Mouse (Mus musculus): Measurements from ENCODE around the gene Lipc.
A peak's percentile ranks its signal among the peaks of the same experiment; 100 is the strongest.

Lipc gene

DNA sequence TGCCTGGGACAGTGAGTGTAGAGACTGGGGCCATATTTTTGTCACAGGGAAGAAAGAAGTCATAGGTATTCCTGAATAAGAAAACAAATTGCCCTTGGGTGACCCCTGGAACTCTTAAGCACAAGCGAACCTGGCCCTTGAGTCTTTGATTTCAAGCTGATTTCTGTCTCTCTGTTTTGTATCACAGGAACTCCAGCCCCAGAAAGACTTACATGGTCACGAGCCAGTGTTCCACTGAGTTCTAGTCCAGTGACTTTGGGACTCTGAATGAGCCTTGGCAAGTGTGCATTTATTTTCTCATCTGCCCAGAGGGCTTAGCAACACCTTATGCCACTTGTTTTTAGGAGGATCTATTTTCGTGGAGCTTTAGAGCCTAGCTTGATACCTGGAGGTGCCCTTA lies 5.7 kb upstream of the Lipc start:
- DNase-seq (ENCODE audit: low read depth, low spot score) = no peak

DNA sequence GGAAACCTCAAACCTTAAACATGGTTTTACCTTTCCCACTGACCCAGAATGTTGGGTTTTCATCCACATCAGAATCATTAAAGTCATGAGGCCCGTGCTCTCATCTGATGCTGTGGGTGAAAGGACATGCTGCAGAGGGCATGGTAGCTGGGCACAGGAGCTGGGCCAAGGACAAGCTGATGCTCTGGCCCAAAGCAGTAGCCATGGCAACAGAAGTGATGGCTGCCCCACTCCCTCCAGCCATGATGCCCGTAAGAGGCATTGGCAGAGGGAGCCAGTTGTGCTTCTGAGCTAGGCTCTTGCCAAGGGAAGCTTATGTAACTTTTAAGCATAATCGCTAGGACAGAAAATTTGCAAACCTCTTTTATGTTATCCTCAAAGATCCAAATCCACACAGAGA lies 2.2 kb upstream of the Lipc start:
- no peak for DNase-seq (ENCODE audit: low read depth, low spot score)

DNA sequence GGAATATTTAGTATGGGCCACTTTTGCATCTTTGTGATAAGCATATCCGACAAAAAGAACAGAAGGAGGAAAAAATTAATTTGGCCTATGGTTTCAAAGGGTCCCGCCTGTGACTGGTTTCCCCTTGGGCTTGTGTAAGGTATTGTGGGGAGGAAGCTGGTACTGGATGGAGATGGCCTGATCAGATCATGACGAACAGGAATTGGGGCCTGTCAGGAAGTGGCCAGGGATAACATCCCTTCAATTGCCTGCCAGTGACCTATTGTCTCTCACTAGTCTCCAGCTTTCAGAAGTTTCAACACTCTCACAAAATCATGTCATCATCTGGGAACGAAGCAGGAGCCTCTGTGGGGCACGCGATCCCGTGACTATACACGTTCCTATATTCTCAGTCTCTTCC lies 2.7 kb downstream of the Lipc start:
- no peak for DNase-seq (ENCODE audit: low read depth, low spot score)

DNA sequence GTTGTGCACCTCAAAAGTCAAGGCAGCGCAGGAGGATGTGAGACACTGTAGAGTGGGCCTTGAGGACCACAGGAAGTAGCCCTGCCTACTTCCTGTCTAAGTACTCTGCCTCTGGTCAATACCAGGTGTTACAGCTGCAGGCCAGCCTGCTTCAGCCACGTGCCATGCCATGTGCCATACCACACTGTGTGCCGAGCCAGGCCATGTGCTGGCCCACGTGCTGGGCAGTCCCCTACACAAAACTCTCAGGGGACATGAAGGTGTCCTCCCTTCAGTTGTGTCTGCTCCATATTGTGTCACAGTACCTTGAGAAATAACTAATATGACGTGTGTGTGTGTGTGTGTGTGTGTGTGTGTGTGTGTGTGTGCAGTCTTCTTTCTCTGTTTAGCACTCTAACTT lies 4.7 kb downstream of the Lipc start:
- DNase-seq (ENCODE audit: low read depth, low spot score) = peak; percentile 21

DNA sequence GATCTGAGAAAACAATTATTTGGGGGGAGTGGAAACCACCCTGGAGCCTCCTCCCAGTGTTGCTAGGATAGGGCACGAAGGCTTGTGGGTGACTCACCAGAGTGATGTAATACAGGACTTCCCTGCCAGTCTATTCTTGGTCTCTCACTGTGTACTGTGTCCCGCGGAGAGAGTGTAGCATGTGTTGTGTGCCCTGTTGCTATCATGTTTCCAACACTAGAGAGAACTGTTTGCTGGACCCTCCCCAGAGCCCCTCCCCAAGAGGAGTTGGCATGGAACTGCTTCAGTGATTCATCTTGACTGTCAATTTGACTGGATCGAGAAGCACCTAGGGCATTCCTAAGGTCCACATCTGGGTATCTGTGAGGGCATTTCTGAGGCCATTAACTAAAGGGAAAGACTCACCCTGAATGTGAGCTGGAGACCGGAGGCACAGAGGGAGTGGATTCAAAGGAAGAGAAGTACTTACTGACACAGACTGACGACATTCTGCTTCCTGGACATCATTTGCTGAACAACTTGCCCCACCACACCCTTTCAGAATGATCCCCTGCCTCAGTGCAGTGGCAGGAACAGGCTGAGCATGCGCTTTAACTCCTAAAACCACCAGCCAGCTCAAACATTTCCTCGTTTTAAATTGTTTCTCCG lies 9.2 kb downstream of the Lipc start:
- DNase-seq (ENCODE audit: low read depth, low spot score) = peak; percentile 54

DNA sequence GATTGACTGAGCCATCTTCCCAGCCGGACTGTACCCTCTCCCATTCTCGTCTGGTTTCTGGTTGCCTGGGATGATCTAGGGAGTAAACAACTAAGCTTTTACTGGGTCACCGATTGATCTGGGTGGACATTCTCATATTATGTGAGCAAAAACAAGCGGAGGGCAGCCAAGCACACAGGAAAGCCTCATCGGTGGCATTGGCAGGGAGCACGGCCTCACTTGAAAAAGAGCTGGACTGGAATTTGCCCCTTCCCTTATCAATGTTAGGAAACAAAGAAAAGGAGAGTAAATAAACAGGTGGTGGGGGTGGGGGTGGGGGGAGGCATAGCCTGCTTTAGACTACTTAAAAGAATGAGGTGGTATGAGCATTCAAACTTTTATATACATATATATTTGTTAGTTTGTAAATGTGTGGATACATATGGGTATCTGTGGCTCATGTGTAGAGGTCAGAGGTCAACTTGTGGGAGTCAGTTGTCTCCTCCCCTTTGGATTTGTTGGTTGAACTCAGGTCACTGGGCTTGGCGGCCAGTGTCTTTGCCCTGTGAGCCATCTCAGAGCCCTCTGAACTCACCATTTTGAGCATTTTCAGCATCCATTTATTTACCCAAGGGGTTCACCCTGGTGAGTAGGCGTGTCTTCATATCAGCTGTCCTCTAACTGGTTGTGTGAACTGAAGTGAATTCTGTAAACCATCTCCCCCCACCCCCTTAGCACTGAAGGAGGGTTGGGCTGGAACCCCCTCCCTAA lies 12.1 kb downstream of the Lipc start:
- DNase-seq (ENCODE audit: low read depth, low spot score) = no peak

DNA sequence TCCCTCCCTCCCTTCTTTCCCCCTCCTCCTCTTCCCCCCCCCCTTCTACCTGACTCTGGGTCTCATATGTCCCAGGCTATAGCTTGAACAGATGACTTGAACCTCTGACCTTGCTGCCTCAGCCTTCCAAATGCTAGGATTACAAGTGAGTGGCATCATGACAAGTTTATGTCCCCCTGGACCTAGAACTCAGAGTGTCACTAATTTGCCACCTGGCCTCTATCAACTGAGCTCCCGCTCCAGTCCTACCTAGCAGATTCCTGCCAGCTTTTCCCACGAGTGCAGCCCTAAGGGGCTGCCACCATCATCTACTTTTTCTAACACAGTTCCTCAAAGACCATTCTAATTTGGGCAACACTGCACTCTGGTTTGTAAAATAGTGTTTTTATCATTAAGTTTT lies 13.2 kb downstream of the Lipc start:
- no peak for DNase-seq (ENCODE audit: low read depth, low spot score)

DNA sequence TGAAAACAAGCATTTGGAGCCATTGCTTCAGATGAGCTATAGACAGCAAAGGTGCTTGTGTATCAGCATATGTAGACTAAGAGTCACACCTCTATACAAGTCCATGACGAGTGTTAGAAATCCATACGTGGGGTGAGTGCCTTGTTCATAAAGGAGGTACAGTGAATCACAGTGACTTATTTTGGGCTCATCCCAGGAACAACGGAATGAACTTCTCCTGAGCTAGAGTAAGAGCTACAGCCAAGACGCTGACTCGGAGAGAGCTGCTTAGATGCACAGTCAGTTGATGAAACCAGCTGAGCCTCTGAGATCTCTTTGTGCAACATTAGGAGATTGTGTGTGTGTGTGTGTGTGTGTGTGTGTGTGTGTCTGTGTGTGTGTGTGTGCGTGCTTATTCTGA lies 13.9 kb downstream of the Lipc start:
- DNase-seq (ENCODE audit: low read depth, low spot score) = no peak

DNA sequence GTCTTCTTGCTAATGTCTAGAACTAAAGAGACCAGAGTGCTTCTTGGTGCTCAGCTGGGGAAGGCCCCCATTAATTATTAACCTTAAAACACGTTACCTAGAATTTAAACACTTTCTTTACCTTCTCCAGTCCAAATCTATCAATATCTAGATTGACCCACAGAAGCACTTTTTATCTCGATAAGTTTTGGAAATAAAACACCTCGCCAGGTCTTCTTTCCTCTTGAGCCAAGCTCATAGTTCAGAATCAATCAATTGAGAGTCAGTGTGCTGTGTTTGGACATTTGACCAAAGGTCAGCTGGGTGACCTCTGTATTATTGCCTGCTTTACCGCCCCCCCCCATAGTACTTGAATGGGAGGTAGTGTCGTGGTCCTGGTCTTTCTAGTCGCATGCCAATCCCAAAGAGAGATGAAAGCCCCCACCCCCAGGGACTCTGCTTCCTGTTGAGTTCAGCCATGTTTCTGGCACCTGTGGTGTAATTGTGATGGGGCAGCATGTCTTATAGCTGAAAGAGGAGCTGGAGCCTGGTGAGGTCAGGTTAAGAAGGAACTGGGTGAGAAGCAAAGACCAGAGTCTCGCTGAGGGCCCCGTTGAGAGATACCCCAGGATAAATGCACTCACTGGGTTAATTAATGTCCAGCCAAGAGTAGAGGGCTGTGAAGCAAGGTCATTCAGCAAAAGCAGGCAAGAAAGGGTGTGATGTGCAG lies 17.3 kb downstream of the Lipc start:
- DNase-seq (ENCODE audit: low read depth, low spot score) = no peak

DNA sequence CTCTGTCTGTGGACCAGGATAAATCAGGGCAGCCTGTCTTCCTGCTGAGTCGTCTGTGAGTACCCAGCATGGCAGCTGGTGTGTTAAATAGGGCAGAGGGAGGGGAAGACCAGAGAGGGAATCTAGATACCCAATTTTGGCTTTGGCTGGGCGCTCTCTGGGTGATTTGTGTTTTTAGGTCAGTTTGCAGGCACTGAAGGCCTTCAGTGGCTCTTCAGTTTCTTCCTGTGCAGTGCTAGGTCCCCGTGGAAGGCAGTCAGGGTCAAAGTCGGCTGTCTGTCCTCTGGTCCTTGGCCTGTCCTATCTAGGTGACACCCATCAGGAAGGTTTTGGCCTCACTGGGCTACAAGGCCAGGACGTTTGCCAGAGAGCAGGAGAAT lies 21.4 kb downstream of the Lipc start:
- DNase-seq (ENCODE audit: low read depth, low spot score) = no peak

DNA sequence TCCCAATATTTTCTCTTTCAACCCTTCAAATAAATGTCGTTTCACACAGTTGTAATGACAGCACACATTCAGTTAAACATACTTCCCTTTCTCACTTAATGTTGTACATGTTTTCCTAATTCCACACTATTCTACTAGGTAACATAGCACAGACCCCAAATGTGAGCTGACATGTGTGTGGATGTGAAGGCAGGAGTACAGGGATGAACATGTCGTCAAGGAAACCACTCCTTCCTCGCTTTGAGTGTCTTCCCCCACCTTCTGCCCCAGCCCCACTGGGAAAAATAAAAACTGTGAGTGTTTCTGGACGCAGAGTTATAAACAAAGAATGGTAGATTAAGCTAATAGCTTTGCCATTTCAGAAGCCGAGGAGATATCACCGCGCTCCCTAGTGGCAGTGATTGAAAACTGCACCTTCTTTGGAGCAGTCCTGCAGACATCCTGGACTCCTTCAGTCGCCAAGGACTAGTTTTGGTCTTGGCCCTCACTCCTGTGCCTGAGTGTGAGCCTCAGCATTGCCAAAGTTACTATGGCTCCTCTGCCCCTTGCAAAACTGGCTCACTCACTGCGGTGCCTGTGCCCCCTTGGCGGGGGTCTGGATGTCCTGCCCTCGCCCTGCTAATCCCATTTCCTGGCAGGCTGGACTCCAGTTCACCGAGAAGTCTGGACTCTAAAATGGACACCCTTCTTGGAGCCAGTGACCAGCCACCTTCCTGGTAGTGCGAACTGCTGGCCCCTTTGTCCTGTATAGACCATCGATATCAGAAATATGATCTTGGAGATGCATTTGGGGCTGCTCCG lies 22.0 kb downstream of the Lipc start:
- DNase-seq (ENCODE audit: low read depth, low spot score) = no peak

DNA sequence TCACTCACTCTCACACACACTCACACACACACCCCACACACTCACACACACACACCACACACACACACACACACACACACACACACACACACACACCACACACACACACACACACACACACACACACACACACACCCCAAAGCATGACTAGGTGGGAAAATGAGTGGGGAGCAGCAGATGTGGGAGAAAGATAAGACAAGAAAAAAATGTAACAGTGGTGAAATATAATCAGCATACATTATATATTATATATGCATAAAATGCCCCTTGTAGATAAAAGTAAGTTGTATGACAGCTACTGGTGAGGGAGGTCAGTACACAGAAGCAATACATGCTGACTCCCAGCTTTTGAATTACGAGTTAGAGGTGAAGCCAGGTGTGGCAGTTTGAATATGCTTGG lies 23.6 kb downstream of the Lipc start:
- no peak for DNase-seq (ENCODE audit: low read depth, low spot score)

DNA sequence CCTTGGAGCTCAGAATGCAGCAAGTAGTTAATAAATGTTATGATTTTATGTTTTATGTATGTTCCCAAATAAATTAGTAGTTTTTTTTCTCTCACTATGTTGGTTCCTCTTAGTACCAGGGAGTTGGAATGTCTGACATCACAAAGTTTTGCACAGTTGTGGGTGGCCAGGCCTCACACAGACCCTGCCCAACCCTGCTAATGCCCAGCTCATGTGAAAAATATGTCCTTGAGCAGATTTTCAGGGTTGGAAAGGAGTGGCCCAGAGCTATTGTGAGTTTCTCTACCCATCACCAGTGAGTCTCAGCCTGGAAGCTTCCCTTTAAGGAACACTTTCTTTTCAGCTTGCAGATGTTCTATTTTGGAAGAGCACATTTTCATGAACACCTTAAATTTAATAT lies 24.3 kb downstream of the Lipc start:
- DNase-seq (ENCODE audit: low read depth, low spot score) = no peak

DNA sequence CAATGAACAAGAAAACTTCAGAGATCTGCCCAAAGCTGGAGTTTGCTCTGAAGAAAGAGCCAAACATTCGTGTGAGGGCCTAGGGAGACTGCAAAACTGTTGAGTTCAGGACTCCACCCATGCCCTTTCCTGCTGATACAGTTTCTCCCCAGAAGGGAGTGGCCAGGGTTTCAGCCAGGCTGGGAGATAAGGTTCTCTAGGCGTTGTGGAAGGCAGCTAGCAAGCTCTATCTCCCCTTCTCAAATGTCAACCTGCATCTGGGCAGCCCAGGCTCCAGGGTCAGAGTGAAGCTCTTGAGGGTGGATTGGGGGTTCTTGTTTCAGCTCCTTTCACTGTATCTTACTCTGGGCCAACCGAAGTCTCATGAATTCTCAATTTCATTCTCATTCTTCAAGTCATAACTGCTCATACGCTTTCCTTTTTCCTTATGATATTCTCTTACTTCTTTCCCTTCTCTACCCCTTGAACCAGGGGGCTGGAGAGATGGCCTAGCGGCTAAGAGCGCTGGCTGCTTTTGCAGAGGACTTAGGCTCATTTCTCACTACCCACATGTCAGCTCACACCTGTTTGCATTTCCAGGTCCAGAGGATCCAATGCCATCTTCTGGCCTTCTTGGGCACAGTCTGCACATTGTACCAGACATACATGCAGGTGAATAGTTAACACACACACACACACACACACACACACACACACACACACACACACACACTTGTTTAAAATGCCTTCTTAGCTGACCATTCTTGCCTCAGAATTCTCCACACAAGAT lies 25.0 kb downstream of the Lipc start:
- peak; percentile 38 for DNase-seq (ENCODE audit: low read depth, low spot score)

DNA sequence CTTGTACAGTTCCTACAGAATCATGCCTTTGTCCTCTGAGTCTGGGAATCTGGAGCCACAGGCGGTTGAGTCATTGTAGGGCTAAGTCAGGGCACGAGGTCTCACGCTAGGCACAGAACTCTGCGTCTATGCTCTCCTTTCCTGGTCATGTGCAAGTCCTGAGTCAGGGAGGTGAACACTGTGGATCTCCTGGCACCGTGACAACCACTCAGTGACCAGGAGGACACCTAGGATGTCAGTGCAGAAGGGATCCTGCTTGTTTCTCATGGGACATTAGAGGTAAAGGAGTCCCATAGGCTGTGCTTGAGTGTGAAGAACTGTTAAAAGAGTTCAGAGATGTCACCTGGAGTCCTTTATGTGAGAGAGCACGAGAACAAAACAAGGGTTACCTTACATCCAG lies 26.8 kb downstream of the Lipc start:
- no peak for DNase-seq (ENCODE audit: low read depth, low spot score)

DNA sequence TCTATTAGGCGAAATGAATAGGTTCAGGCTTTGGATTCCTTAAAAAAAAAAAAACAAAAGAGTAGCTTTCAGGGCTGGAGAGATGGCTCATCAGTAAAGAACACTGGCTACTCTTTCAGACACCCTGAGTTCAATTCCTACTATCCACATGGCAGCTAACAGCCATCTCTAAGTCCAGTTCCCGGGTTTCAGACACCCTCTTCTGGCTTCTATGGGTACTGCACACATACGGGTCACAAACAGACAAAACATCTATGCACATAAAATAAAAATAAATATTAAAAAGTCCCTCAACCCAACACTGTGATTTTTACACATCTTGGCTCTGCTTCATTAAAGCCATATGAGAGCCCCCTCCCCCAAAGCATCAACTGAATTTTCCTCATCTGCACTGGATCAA lies 27.3 kb downstream of the Lipc start:
- DNase-seq (ENCODE audit: low read depth, low spot score) = no peak

DNA sequence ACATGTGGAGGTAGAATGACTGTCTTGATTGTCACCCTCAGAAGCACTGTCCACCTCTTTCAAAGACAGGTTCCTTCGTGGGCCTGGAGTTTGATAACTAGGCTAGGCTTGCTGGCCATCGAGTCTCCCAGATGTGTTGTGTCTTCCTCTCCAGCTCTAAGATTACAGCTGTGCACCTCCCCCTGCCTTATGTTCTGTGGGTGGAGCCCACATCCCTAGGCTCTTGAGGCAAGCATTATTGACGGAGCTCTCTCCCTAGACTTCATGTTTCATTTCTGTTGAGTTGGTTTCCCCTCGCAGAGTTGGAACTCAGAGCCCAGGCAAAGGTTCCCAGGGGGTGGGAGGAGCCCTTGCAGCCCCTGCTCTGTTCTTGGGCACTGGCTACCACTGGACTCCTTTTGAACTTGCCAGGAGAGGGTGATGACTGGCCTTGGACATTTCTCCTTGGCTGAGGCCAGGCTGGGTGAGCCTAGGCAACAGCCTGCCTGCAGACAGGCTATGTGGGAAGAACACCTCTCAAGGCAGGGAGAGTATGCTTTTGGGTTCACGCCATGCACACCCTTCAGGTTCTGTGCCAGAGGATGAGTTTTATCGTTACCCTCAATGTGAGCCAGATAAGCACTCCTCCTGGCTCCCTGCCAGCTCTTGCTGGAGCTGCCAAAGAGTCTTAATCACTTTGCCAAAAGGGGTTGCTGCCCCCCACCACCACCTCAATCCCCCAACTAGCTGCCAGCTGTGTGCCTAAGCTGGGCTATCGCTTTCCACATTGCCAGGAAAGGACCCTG lies 30.1 kb downstream of the Lipc start:
- peak; percentile 35 for DNase-seq (ENCODE audit: low read depth, low spot score)

DNA sequence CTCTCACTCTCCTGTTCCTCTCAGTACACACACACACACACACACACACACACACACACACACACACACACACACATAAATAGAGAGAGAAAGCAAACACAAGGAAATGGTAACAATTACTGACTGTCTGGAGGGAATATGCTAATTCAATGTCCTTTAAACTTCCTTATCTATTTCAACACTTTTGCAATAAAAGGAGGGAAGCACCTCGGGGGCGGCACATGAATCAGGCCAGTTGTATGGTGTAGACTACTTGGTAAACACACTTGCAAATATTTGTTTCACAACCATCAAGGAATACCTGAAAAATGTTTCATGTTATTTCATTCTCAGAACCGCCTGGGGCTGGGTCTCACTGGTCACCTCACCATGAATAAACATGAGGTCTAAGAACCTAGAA lies 30.9 kb downstream of the Lipc start:
- no peak for DNase-seq (ENCODE audit: low read depth, low spot score)

DNA sequence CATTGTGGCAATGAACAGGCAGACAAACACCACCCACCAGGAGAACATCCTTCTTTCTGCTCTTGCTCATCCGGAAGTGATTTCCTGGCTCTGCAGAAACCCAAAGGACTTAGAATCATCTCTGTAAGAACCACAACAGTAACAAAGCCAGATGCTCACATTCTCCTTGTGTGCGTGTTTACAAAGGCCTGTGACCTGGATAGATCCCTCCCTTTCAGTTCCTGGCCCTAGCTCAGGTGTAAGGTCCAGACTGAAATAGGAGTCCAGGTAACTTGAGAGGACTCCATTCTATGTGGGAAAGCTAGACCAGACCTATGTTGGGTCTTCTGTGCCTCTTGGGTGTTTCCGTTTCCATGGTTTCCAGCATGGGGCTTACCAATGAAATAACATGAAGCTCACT lies 32.8 kb downstream of the Lipc start:
- no peak for DNase-seq (ENCODE audit: low read depth, low spot score)

DNA sequence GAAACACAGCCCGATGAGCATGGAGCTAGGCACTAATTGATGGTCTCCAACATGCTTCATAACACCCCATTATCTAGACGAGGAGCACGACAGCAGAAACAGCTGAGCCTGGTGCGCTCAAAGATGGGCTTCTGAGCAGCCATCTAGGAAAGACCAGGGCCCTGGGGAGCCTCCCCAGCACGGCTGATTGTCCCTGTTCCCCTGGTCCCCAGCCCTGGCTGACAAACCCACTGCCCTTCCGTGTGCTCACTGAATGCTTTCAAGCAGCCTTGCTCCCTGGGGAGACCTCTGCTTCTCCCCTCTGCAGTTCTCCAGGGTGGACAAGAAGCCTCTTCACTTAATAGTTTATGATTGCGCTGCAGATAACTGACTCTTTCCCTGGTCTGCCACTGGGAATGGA lies 35.5 kb downstream of the Lipc start:
- no peak for DNase-seq (ENCODE audit: low read depth, low spot score)

DNA sequence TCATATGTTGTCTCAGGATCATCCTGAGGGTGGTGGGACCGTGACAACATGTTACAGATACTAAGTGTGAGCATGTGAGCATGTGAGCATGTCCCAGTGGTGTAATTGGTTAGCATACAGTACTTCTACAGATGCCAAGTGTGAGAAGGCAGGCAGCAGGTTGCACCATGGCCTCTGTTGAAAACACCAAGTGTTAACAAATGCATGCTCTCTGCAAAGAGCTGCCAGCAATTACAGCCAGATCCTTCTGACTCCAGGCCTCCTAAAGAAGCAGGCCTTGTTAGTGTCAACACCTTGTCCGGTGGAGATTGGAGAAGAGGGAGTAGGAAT lies 36.7 kb downstream of the Lipc start:
- DNase-seq (ENCODE audit: low read depth, low spot score) = no peak

All from skeletal muscle tissue, adult 2 months (tissue).